Mouse (Mus musculus): ENCODE results near the gene Gm3138.
"Not testable (repeated sequence)": the region's sequence is repeated elsewhere in the genome, so short reads cannot be mapped to it uniquely, and the experiment has no call there.

The Gm3138 gene
- long read RNA-seq, experiment 1, result 0 reads
- long read RNA-seq, experiment 2, result 0 reads

DNA sequence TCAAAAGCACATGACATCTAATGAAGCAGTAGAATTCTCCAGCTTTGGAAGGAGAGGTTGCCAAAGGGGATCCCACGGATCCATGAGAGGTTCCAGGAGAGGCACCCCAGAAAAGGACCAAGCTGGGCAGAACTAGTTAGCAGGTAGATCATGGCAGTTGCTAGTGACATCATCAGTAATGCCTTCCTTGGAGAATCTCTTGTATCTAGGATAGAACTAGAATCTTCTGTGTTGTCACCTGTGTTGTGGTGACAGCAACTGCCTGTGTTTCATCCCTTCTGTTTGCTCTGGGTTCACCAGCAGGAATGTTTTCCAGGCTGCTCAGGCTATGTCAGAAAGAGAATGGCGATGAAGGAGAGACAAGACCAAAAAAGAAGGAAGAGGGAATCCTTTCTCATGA is at the start of gene Gm3138:
Gm3138 (plus strand) TSS at position 301 of the 400 bp plus-strand sequence.
- intact Hi-C loops (cut with DNase I), result not testable (repeated sequence)

GRCm38 (mm10) chr14:4269238-4269950 is 20.0 kb downstream of the Gm3138 start:
- intact Hi-C loops (cut with DNase I), result not testable (repeated sequence)

- intact Hi-C loops (cut with DNase I), result not testable (repeated sequence)
These were observed 30.4 kb downstream of the Gm3138 start for GRCm38 (mm10) chr14:4279828-4280227.
